ENCODE assay signal across 20 mouse cellular contexts in genomic region chr2:104526559-104526958, GRCm38 (mm10). TPM values are rescaled to one million over a fixed set of nuclear protein-coding genes. Genes with fewer than 3 reads are reported as not detected.
A peak's percentile ranks its signal among the peaks of the same experiment; 100 is the strongest.
DNase-seq lines count a peak whose midpoint lies in the region; ATAC-seq and TF ChIP-seq lines count a peak whose summit lies in the region.
"Had no signal": no experiment of that assay in that cellular context is flagged by ENCODE, and none has a peak within 500 bp of the region (broad histone marks: within the 10 kb centered on the region; RNA-seq: fewer than 3 reads in every experiment).

No protein-coding gene starts in this region.

- TF ChIP-seq POLR2A in thymus, adult 2 months (IDR thresholded peaks at IDR 0.05; ENCODE audit: control insufficient read depth, extremely low read depth, insufficient read depth, low read length, poor library complexity): no peak

- peaks cover 17% of the 10 kb centered on the region for H3K4me1 ChIP-seq in thymus, adult 2 months (replicated peaks; ENCODE audit: control insufficient read depth, insufficient read depth, low read length)
- H3K4me1 ChIP-seq: forebrain, embryonic 13.5 days had no signal

- H3K27me3 ChIP-seq in thymus, adult 2 months (ENCODE audit: control insufficient read depth, insufficient read depth, low read length): no peaks in the 10 kb centered on the region
- H3K27me3 ChIP-seq: forebrain, embryonic 13.5 days; heart, embryonic 12.5 days had no signal

- H3K36me3 ChIP-seq in thymus, adult 2 months (ENCODE audit: control insufficient read depth, insufficient read depth, low read length): no peaks in the 10 kb centered on the region
- H3K36me3 ChIP-seq: heart, embryonic 12.5 days had no signal

- no peak overlapping the region for H3K4me3 ChIP-seq in thymus, adult 2 months (ENCODE audit: control insufficient read depth, insufficient read depth, low read length)
- H3K4me3 ChIP-seq: forebrain, embryonic 13.5 days; heart, embryonic 12.5 days had no signal

- no peak overlapping the region for H3K27ac ChIP-seq in thymus, adult 2 months (ENCODE audit: control insufficient read depth, insufficient read depth, low read length)
- H3K27ac ChIP-seq: forebrain, embryonic 13.5 days; hindbrain, postnatal 0 days had no signal

- ATAC-seq in hematopoietic stem cell, adult 5-6 weeks (replicated peaks in 1 of 2; ENCODE audit: insufficient read depth in 1 of 2, low FRiP score in 2 of 2, low TSS enrichment in 1 of 2, low read depth in 1 of 2, poor library complexity in 2 of 2, severe bottlenecking in 2 of 2): peak; percentile 30 to 51; a peak in 3 of 4 replicates
- ATAC-seq: forebrain, embryonic 13.5 days; hindbrain, postnatal 0 days had no signal

- no peak for TF ChIP-seq CTCF in thymus, adult 2 months (IDR thresholded peaks at IDR 0.05; ENCODE audit: borderline replicate concordance, control insufficient read depth, extremely low read depth, insufficient read depth, low read length, poor library complexity)

- DNase-seq in thymus, adult 2 months: peak; percentile 8
- no peak for DNase-seq in thymus, adult 18-20 months
- peak; percentile 13 for DNase-seq in thymus, postnatal 14 days
- DNase-seq in kidney, adult 8-10 months: no peak
- no peak for DNase-seq in spleen, postnatal 14 days (ENCODE audit: low spot score in 2 of 2)
- no peak for DNase-seq in ovary, adult 18-20 months (ENCODE audit: low spot score)
- DNase-seq: adrenal gland, postnatal 10 days; cerebellum, adult 2 months; cerebellum, postnatal 36 days; gastrocnemius, postnatal 10 days; heart, adult 18-20 months; heart, postnatal 10 days; kidney, adult 18-20 months; kidney, postnatal 10 days; lung, postnatal 4 days; right cerebral cortex, postnatal 14 days had no signal

- 31% methylated on average over 3 of the region's 3 CpGs for WGBS in thymus, adult 2 months

RNA-seq across cellular contexts. Expression of gene Hipk3, which starts 32.3 kb away (rescaled TPM):
- 28.5 and 28.6 TPM in 2 replicates for polyA plus RNA-seq in thymus, adult 2 months (2012; rRNA removed)
- 47.8 and 48.7 TPM in 2 replicates for total RNA-seq in hematopoietic stem cell, adult 5-6 weeks (2017)

Comparison
In these comparisons a context has a peak if more than half of its experiments do, and no peak if none do; other contexts are left out.
1. DNase-seq: peak in thymus, adult 2 months (single experiment) and thymus, postnatal 14 days (single experiment); none in thymus, adult 18-20 months (0 of 2), kidney, adult 8-10 months (0 of 2), spleen, postnatal 14 days (0 of 2) and ovary, adult 18-20 months (single experiment).